Mouse (Mus musculus) ES-Bruce4 (cell line): ENCODE results near the gene Frem2. TPM values are rescaled to one million over a fixed set of nuclear protein-coding genes. Genes with fewer than 3 reads are reported as not detected.
A peak's percentile ranks its signal among the peaks of the same experiment; 100 is the strongest.

Source experiments
- H3K27ac ChIP-seq: 2 replicates; pipeline ENCODE4 v1.5.1; 2012; ENCODE audit warnings: low read length, inconsistent platforms; ENCODE audit not compliant: insufficient read depth
- H3K27me3 ChIP-seq: 2 replicates; pipeline ENCODE4 v1.6.1; 2012; ENCODE audit warnings: mild to moderate bottlenecking, low read length, inconsistent platforms; ENCODE audit not compliant: control insufficient read depth, poor library complexity, insufficient read depth, severe bottlenecking
- H3K36me3 ChIP-seq: 2 replicates; pipeline ENCODE4 v1.6.1; 2012; ENCODE audit warnings: inconsistent platforms, mild to moderate bottlenecking, low read length, moderate library complexity; ENCODE audit not compliant: control insufficient read depth, poor library complexity, insufficient read depth, severe bottlenecking
- H3K4me1 ChIP-seq: one replicate; pipeline ENCODE4 v1.8.1; 2011; ENCODE audit warnings: low read length; ENCODE audit not compliant: control insufficient read depth, insufficient read depth
- H3K4me3 ChIP-seq: 2 replicates; pipeline ENCODE4 v1.5.1; 2011; ENCODE audit warnings: low read depth, mild to moderate bottlenecking, low read length
- H3K9ac ChIP-seq: 2 replicates; pipeline ENCODE4 v1.6.1; 2012; ENCODE audit warnings: low read depth, mild to moderate bottlenecking, inconsistent platforms; ENCODE audit not compliant: poor library complexity, severe bottlenecking
- H3K9me3 ChIP-seq: replicated peaks from 2 replicates; pipeline ENCODE4 v1.6.1; 2012; ENCODE audit warnings: mild to moderate bottlenecking, low read length, inconsistent platforms; ENCODE audit not compliant: control insufficient read depth, poor library complexity, insufficient read depth, severe bottlenecking
- CTCF ChIP-seq: IDR thresholded peaks from one replicate; pipeline ENCODE4 v1.8.1; 2011; ENCODE audit warnings: low read depth, low read length
- EP300 ChIP-seq: IDR thresholded peaks from 2 replicates; pipeline ENCODE4 v1.6.1; 2011; ENCODE audit warnings: low read depth, low read length; ENCODE audit not compliant: insufficient read depth
- POLR2A ChIP-seq: IDR thresholded peaks from one replicate; pipeline ENCODE4 v1.8.1; 2011; ENCODE audit warnings: low read length; ENCODE audit not compliant: insufficient read depth
- polyA plus RNA-seq: library from polyadenylated mRNA; stranded (reverse); fragments of >200 nt; gene quantifications from 2 replicates; pipeline ENCODE4 v1.2.4, GENCODE M21; 2011; ENCODE audit warnings: low read depth; ENCODE audit not compliant: missing spikeins, insufficient read depth, insufficient read length

The Frem2 gene
- polyA plus RNA-seq, 1 experiment: 29.2 TPM

- Histone ChIP-seq H3K9ac (no peak overlapping the region), H3K9me3 (no peaks in the 10 kb centered on the region), H3K27me3 (no peaks in the 10 kb centered on the region), H3K4me1 (no peaks in the 10 kb centered on the region), H3K36me3 (peaks cover 26% of the 10 kb centered on the region), H3K4me3 (no peak overlapping the region), H3K27ac (no peak overlapping the region)
- no peak for TF ChIP-seq CTCF
- TF ChIP-seq EP300: no peak
- no peak for TF ChIP-seq POLR2A
Measured at GRCm38 (mm10) chr3:53477468-53477867, 179.7 kb downstream of the Frem2 start.

GRCm38 (mm10) chr3:53475889-53476288, 181.3 kb downstream of the Frem2 start:
- Histone ChIP-seq H3K4me1 (no peaks in the 10 kb centered on the region), H3K9me3 (no peaks in the 10 kb centered on the region), H3K9ac (no peak overlapping the region), H3K36me3 (peaks cover 34% of the 10 kb centered on the region), H3K4me3 (no peak overlapping the region), H3K27ac (no peak overlapping the region), H3K27me3 (no peaks in the 10 kb centered on the region)
- TF ChIP-seq POLR2A (no peak), CTCF (peak; percentile 67)

- Histone ChIP-seq H3K4me1 (peaks cover 1% of the 10 kb centered on the region), H3K4me3 (no peak overlapping the region), H3K9me3 (no peaks in the 10 kb centered on the region), H3K36me3 (peaks cover 34% of the 10 kb centered on the region), H3K27ac (no peak overlapping the region), H3K27me3 (no peaks in the 10 kb centered on the region), H3K9ac (no peak overlapping the region)
- no peak for TF ChIP-seq POLR2A
- TF ChIP-seq CTCF: no peak
- TF ChIP-seq EP300: no peak
Measured at GRCm38 (mm10) chr3:53474179-53474578, 183.0 kb downstream of the Frem2 start.

GRCm38 (mm10) chr3:53472061-53472460, 185.1 kb downstream of the Frem2 start:
- H3K9me3 ChIP-seq: no peaks in the 10 kb centered on the region
- no peak overlapping the region for H3K27ac ChIP-seq
- H3K4me1 ChIP-seq: peaks cover 2% of the 10 kb centered on the region
- no peaks in the 10 kb centered on the region for H3K27me3 ChIP-seq
- H3K36me3 ChIP-seq: peaks cover 34% of the 10 kb centered on the region
- no peak overlapping the region for H3K4me3 ChIP-seq
- H3K9ac ChIP-seq: no peak overlapping the region
- no peak for TF ChIP-seq CTCF
- no peak for TF ChIP-seq POLR2A
- no peak for TF ChIP-seq EP300

GRCm38 (mm10) chr3:53469650-53470049, 187.5 kb downstream of the Frem2 start:
- H3K9me3 ChIP-seq: no peaks in the 10 kb centered on the region
- peaks cover 2% of the 10 kb centered on the region for H3K4me1 ChIP-seq
- no peaks in the 10 kb centered on the region for H3K27me3 ChIP-seq
- H3K4me3 ChIP-seq: no peak overlapping the region
- no peak overlapping the region for H3K27ac ChIP-seq
- H3K36me3 ChIP-seq: peaks cover 23% of the 10 kb centered on the region
- TF ChIP-seq CTCF (no peak), EP300 (no peak), POLR2A (no peak)
- no peak overlapping the region for H3K9ac ChIP-seq

GRCm38 (mm10) chr3:53467356-53467755, 189.8 kb downstream of the Frem2 start:
- Histone ChIP-seq H3K9me3 (no peaks in the 10 kb centered on the region), H3K36me3 (peaks cover 9% of the 10 kb centered on the region), H3K27me3 (no peaks in the 10 kb centered on the region), H3K27ac (no peak overlapping the region), H3K4me3 (no peak overlapping the region), H3K4me1 (peaks cover 2% of the 10 kb centered on the region), H3K9ac (no peak overlapping the region)
- TF ChIP-seq CTCF (no peak), POLR2A (no peak), EP300 (no peak)
